Mouse (Mus musculus) gastrocnemius, postnatal 36 days (tissue): ENCODE data around the gene Gm20489. TPM values are rescaled to one million over a fixed set of nuclear protein-coding genes. Genes with fewer than 3 reads are reported as not detected.
A peak's percentile ranks its signal among the peaks of the same experiment; 100 is the strongest.

Experiments used
- DNase-seq, 2 experiments: peaks; one replicate each; pipeline ENCODE4 v3.0.0; 2022
- intact Hi-C: fragments of 180-260 bp; cut with DNase I; formaldehyde crosslinking; loops from one replicate; pipeline ENCODE4 v1.15.1; 2025
- long read RNA-seq, 2 experiments: library from polyadenylated mRNA; stranded (forward); transcript quantifications; one replicate each; pipeline ENCODE4 v2.0.0; 2021
- total RNA-seq, 2 experiments: library from RNA; stranded (reverse); gene quantifications; 2 replicates each; pipeline ENCODE4 v1.2.3; 2021

The Gm20489 gene
- not detected for total RNA-seq
- long read RNA-seq, experiment 1 = 0 reads
- long read RNA-seq, experiment 2 = 0 reads

- DNase-seq = no peak
- intact Hi-C loops = no loop called here
Measured at GRCm38 (mm10) chrX:101268755-101269124, at the start of gene Gm20489. Gene Gm20489 (minus strand): TSS chrX:101269023.

- DNase-seq = no peak
- intact Hi-C loops = no loop called here
Measured at GRCm38 (mm10) chrX:101313625-101314359, 45.0 kb upstream of the Gm20489 start.

GRCm38 (mm10) chrX:101309299-101309698 is 40.5 kb upstream of the Gm20489 start:
- intact Hi-C loops = no loop called here
- no peak for DNase-seq

GRCm38 (mm10) chrX:101304646-101305045 is 35.8 kb upstream of the Gm20489 start:
- no peak for DNase-seq
- intact Hi-C loops = no loop called here

- intact Hi-C loops = no loop called here
- no peak for DNase-seq
Measured at GRCm38 (mm10) chrX:101301654-101302053, 32.8 kb upstream of the Gm20489 start.

- intact Hi-C loops = no loop called here
- DNase-seq = no peak
Measured at GRCm38 (mm10) chrX:101300427-101301030, 31.7 kb upstream of the Gm20489 start.

- intact Hi-C loops = no loop called here
- DNase-seq = no peak
Measured at GRCm38 (mm10) chrX:101299473-101300426, 30.9 kb upstream of the Gm20489 start.

GRCm38 (mm10) chrX:101299055-101299454 is 30.2 kb upstream of the Gm20489 start, which contains the start of gene Nlgn3:
Gene Nlgn3 (plus strand): TSS chrX:101299168.
- DNase-seq = no peak
- intact Hi-C loops = no loop called here

- no peak for DNase-seq
- intact Hi-C loops = no loop called here
Measured at GRCm38 (mm10) chrX:101290111-101290510, 21.3 kb upstream of the Gm20489 start.

- intact Hi-C loops = no loop called here
- no peak for DNase-seq
Measured at GRCm38 (mm10) chrX:101289037-101289436, 20.2 kb upstream of the Gm20489 start.

- intact Hi-C loops = no loop called here
- no peak for DNase-seq
Measured at GRCm38 (mm10) chrX:101288432-101288831, 19.6 kb upstream of the Gm20489 start.

GRCm38 (mm10) chrX:101287543-101287942 is 18.7 kb upstream of the Gm20489 start:
- no peak for DNase-seq
- intact Hi-C loops = no loop called here

- DNase-seq = no peak
- intact Hi-C loops = no loop called here
Measured at GRCm38 (mm10) chrX:101285953-101286670, 17.3 kb upstream of the Gm20489 start.

- no peak for DNase-seq
- intact Hi-C loops = no loop called here
Measured at GRCm38 (mm10) chrX:101285534-101285933, 16.7 kb upstream of the Gm20489 start.

- DNase-seq = no peak
- intact Hi-C loops = loop anchor here (5.0 kb wide), 1 partner anchor 146 kb away; no protein-coding TSS in a partner anchor
Measured at GRCm38 (mm10) chrX:101282813-101283212, 14.0 kb upstream of the Gm20489 start.

- intact Hi-C loops = loop anchor here (5.0 kb wide), 1 partner anchor 142 kb away; no protein-coding TSS in a partner anchor
- peak; percentile 81 to 88 for DNase-seq
Measured at GRCm38 (mm10) chrX:101273875-101274738, 5.3 kb upstream of the Gm20489 start, which contains the start of gene Med12. Gene Med12 (plus strand): TSS chrX:101274030.

GRCm38 (mm10) chrX:101273410-101273809 is 4.6 kb upstream of the Gm20489 start:
- no peak for DNase-seq
- intact Hi-C loops = loop anchor here (5.0 kb wide), 1 partner anchor 141 kb away; no protein-coding TSS in a partner anchor

GRCm38 (mm10) chrX:101268025-101268754 is 633 bp downstream of the Gm20489 start, which contains the start of gene Il2rg:
Gene Il2rg (minus strand): TSS chrX:101268255.
- intact Hi-C loops = no loop called here
- no peak for DNase-seq
